Mouse (Mus musculus): ENCODE measurements at regions not wholly inside any gene's neighbourhood (a gene's known extent, or its start where the extent isn't known, plus 50 kb on each side); places are given as distances from the start of the nearest gene placed in this dataset.

DNA sequence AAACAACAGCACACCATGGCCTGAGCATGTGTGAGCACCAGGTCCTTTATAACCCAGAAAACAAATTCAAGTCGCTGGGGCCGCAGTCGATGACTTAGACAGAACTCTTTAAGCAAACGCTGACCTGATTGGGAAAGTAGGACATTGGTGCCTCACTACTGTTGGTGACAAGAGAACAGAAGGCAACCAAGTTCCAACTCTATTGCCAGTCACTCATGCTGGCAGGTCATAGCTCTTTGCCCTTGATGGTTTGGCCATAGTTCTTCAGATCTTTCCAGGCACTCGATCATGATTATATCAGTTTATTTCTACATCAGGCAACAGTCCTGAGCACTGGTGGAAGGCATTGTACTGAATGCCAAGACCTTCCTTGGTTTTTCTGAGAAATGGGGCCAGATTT is 94.7 kb downstream of the Ehf start:
- no peaks in the 10 kb centered on the region for H3K36me3 ChIP-seq (replicated peaks)
- H3K27ac ChIP-seq: no peak overlapping the region
- no peaks in the 10 kb centered on the region for H3K4me1 ChIP-seq
- no peak overlapping the region for H3K4me2 ChIP-seq
- no peaks in the 10 kb centered on the region for H3K27me3 ChIP-seq
- 91% methylated on average over 5 of the region's 5 CpGs for WGBS
- ATAC-seq (ENCODE audit: low FRiP score): no peak
- H3K9ac ChIP-seq: no peak overlapping the region
- no peaks in the 10 kb centered on the region for H3K9me3 ChIP-seq
- no peak overlapping the region for H3K4me3 ChIP-seq (replicated peaks)

DNA sequence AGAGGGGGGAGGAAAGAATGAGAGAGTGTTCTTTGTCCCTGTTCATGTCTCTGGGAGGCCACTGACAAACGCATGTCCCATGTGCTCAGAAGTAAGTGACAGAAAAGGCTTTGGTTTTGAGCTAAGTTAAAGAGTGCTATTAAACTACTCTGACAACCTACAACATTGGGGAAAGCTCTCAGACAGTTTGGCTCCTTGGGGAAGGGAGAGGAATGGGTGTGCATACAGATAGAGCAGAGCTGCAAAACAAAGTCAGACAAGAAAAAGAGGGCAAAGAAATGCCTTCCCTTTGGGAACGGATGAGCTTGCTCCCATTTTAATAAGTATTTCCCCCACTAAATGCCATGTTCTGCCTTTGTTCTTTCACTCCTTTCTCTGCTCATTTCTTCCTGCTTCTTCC is 94.0 kb downstream of the Ehf start:
- H3K9me3 ChIP-seq: no peaks in the 10 kb centered on the region
- no peaks in the 10 kb centered on the region for H3K36me3 ChIP-seq (replicated peaks)
- no peak overlapping the region for H3K27ac ChIP-seq
- H3K27me3 ChIP-seq: no peaks in the 10 kb centered on the region
- H3K9ac ChIP-seq: no peak overlapping the region
- no peaks in the 10 kb centered on the region for H3K4me1 ChIP-seq
- no peak for ATAC-seq (ENCODE audit: low FRiP score)
- no peak overlapping the region for H3K4me3 ChIP-seq (replicated peaks)
- 62% methylated on average over 2 of the region's 2 CpGs for WGBS
- H3K4me2 ChIP-seq: no peak overlapping the region

DNA sequence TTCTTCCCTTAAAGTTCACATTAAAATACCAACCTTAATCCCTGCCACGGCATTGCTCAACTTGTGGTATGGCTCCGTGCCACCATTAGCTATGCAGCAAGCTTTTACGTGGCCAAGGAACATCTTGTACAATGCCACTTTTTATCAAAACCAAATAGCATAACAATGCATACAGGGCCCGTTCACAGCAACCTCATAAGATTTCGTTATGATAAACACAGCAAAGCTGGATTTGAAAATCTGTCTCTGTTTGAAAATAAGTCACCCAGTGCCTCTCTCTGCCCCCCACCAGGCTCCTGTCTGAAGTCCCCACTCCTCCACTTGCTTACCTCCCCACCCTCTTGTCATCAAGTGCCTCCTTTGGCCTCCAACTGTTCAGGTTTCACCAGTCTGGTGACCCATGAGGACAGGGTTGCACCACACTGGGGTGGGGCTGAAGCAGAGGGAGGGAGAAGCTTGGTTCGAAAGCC is 93.5 kb downstream of the Ehf start:
- Histone ChIP-seq H3K9ac (no peak overlapping the region), H3K27me3 (no peaks in the 10 kb centered on the region), H3K4me3 (replicated peaks) (no peak overlapping the region), H3K27ac (no peak overlapping the region), H3K36me3 (replicated peaks) (no peaks in the 10 kb centered on the region), H3K9me3 (no peaks in the 10 kb centered on the region), H3K4me1 (no peaks in the 10 kb centered on the region), H3K4me2 (no peak overlapping the region)
- WGBS: 85% methylated on average over 6 of the region's 6 CpGs
- ATAC-seq (ENCODE audit: low FRiP score): no peak

DNA sequence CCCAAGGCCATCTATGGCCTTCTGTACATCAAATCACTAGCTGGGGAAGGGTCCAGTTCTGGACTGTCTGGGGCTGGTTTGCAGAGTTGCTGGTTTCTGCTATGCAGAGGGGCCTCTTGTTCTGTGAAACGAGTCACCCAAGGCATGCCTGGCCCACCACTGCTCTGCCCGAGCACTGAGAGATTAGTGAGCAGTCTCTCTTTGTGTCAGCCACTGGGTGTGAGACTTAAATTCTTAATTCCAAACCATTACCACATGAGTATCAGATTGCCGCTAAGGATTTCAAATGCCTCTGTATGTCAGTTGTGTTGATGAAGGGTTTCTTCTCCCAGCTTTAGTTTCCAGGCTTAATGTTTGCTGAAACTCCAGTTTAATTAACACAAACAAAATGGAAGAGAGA is 91.9 kb downstream of the Ehf start:
- Histone ChIP-seq H3K4me3 (replicated peaks) (no peak overlapping the region), H3K36me3 (replicated peaks) (no peaks in the 10 kb centered on the region), H3K9ac (no peak overlapping the region), H3K4me2 (no peak overlapping the region), H3K27ac (no peak overlapping the region), H3K27me3 (no peaks in the 10 kb centered on the region), H3K9me3 (no peaks in the 10 kb centered on the region), H3K4me1 (peaks cover 5% of the 10 kb centered on the region; the same call in 1 of the 2 replicates)
- no peak for ATAC-seq (ENCODE audit: low FRiP score)
- WGBS: 24% methylated on average over 3 of the region's 3 CpGs

All from forebrain, embryonic 12.5 days (tissue).